Mouse (Mus musculus): ENCODE measurements around the gene Mfsd6. TPM values are rescaled to one million over a fixed set of nuclear protein-coding genes. Genes with fewer than 3 reads are reported as not detected.

Gene Mfsd6
- polyA plus RNA-seq (2014; fragmentation: Nextera tagmentation; extraction: Ambion mirVana) = 4.2 and 4.7 TPM in 2 replicates

- Histone ChIP-seq H3K9me3 (ENCODE audit: control insufficient read depth, low read length) (no peaks in the 10 kb centered on the region), H3K4me3 (ENCODE audit: low read depth, low read length) (peak within 1 kb of the TSS; percentile 86), H3K4me2 (ENCODE audit: low read depth) (peak within 1 kb of the TSS; percentile 93), H3K9ac (ENCODE audit: low read length) (peak within 1 kb of the TSS; percentile 92), H3K4me1 (ENCODE audit: control insufficient read depth, insufficient read depth, low read length) (no peaks in the 10 kb centered on the region), H3K27ac (ENCODE audit: low read depth, low read length) (peak within 1 kb of the TSS; percentile 64), H3K27me3 (ENCODE audit: control insufficient read depth, insufficient read depth, low read length) (no peaks in the 10 kb centered on the region), H3K36me3 (ENCODE audit: control insufficient read depth, insufficient read depth, low read length) (no peaks in the 10 kb centered on the region)
- peak; percentile 76 for ATAC-seq (ENCODE audit: insufficient read depth, low FRiP score, low TSS enrichment)
- 1% methylated on average over 52 of the region's 63 CpGs for WGBS
- DNase-seq (ENCODE audit: low spot score) = peak; percentile 67
Observed at GRCm38 (mm10) chr1:52727056-52727900, at the start of gene Mfsd6. Gene Mfsd6 (minus strand): TSS chr1:52727462.

GRCm38 (mm10) chr1:52765176-52766111 lies 38.2 kb upstream of the Mfsd6 start:
- DNase-seq (ENCODE audit: low spot score) = no peak
- 76% methylated on average over 7 of the region's 7 CpGs for WGBS
- ATAC-seq (ENCODE audit: insufficient read depth, low FRiP score, low TSS enrichment) = no peak

GRCm38 (mm10) chr1:52763894-52764809 lies 36.9 kb upstream of the Mfsd6 start:
- Histone ChIP-seq H3K4me2 (ENCODE audit: low read depth) (no peak overlapping the region), H3K4me3 (ENCODE audit: low read depth, low read length) (no peak overlapping the region), H3K27ac (ENCODE audit: low read depth, low read length) (no peak overlapping the region), H3K9ac (ENCODE audit: low read length) (no peak overlapping the region), H3K4me1 (ENCODE audit: control insufficient read depth, insufficient read depth, low read length) (no peaks in the 10 kb centered on the region), H3K27me3 (ENCODE audit: control insufficient read depth, insufficient read depth, low read length) (no peaks in the 10 kb centered on the region), H3K36me3 (ENCODE audit: control insufficient read depth, insufficient read depth, low read length) (no peaks in the 10 kb centered on the region), H3K9me3 (ENCODE audit: control insufficient read depth, low read length) (no peaks in the 10 kb centered on the region)
- 74% methylated on average over 4 of the region's 4 CpGs for WGBS
- ATAC-seq (ENCODE audit: insufficient read depth, low FRiP score, low TSS enrichment) (no peak), DNase-seq (ENCODE audit: low spot score) (no peak)

More at GRCm38 (mm10) chr1:52765176-52766111, 38.2 kb upstream of the Mfsd6 start:
- H3K4me2 ChIP-seq (ENCODE audit: low read depth) = no peak overlapping the region
- no peak overlapping the region for H3K27ac ChIP-seq (ENCODE audit: low read depth, low read length)
- H3K27me3 ChIP-seq (ENCODE audit: control insufficient read depth, insufficient read depth, low read length) = no peaks in the 10 kb centered on the region
- H3K4me1 ChIP-seq (ENCODE audit: control insufficient read depth, insufficient read depth, low read length) = no peaks in the 10 kb centered on the region
- H3K9ac ChIP-seq (ENCODE audit: low read length) = no peak overlapping the region
- H3K9me3 ChIP-seq (ENCODE audit: control insufficient read depth, low read length) = no peaks in the 10 kb centered on the region
- H3K4me3 ChIP-seq (ENCODE audit: low read depth, low read length) = no peak overlapping the region
- H3K36me3 ChIP-seq (ENCODE audit: control insufficient read depth, insufficient read depth, low read length) = no peaks in the 10 kb centered on the region

- H3K27me3 ChIP-seq (ENCODE audit: control insufficient read depth, insufficient read depth, low read length) = no peaks in the 10 kb centered on the region
- no peak overlapping the region for H3K27ac ChIP-seq (ENCODE audit: low read depth, low read length)
- H3K4me3 ChIP-seq (ENCODE audit: low read depth, low read length) = no peak overlapping the region
- no peak overlapping the region for H3K4me2 ChIP-seq (ENCODE audit: low read depth)
- 68% methylated on average over 1 of the region's 1 CpGs for WGBS
- no peaks in the 10 kb centered on the region for H3K4me1 ChIP-seq (ENCODE audit: control insufficient read depth, insufficient read depth, low read length)
- H3K9ac ChIP-seq (ENCODE audit: low read length) = no peak overlapping the region
- H3K9me3 ChIP-seq (ENCODE audit: control insufficient read depth, low read length) = no peaks in the 10 kb centered on the region
- ATAC-seq (ENCODE audit: insufficient read depth, low FRiP score, low TSS enrichment) (no peak), DNase-seq (ENCODE audit: low spot score) (no peak)
- H3K36me3 ChIP-seq (ENCODE audit: control insufficient read depth, insufficient read depth, low read length) = no peaks in the 10 kb centered on the region
Observed at GRCm38 (mm10) chr1:52758174-52758573, 30.9 kb upstream of the Mfsd6 start.

- Histone ChIP-seq H3K4me1 (ENCODE audit: control insufficient read depth, insufficient read depth, low read length) (no peaks in the 10 kb centered on the region), H3K4me2 (ENCODE audit: low read depth) (no peak overlapping the region), H3K4me3 (ENCODE audit: low read depth, low read length) (no peak overlapping the region), H3K36me3 (ENCODE audit: control insufficient read depth, insufficient read depth, low read length) (no peaks in the 10 kb centered on the region), H3K9ac (ENCODE audit: low read length) (no peak overlapping the region), H3K27ac (ENCODE audit: low read depth, low read length) (no peak overlapping the region), H3K27me3 (ENCODE audit: control insufficient read depth, insufficient read depth, low read length) (no peaks in the 10 kb centered on the region), H3K9me3 (ENCODE audit: control insufficient read depth, low read length) (no peaks in the 10 kb centered on the region)
- 96% methylated on average over 1 of the region's 1 CpGs for WGBS
- DNase-seq (ENCODE audit: low spot score) (no peak), ATAC-seq (ENCODE audit: insufficient read depth, low FRiP score, low TSS enrichment) (no peak)
Observed at GRCm38 (mm10) chr1:52754331-52754730, 27.1 kb upstream of the Mfsd6 start.

GRCm38 (mm10) chr1:52753828-52754227 lies 26.6 kb upstream of the Mfsd6 start:
- no peak overlapping the region for H3K4me2 ChIP-seq (ENCODE audit: low read depth)
- no peak overlapping the region for H3K27ac ChIP-seq (ENCODE audit: low read depth, low read length)
- H3K36me3 ChIP-seq (ENCODE audit: control insufficient read depth, insufficient read depth, low read length) = no peaks in the 10 kb centered on the region
- H3K4me1 ChIP-seq (ENCODE audit: control insufficient read depth, insufficient read depth, low read length) = no peaks in the 10 kb centered on the region
- WGBS = 92% methylated on average over 2 of the region's 2 CpGs
- DNase-seq (ENCODE audit: low spot score) = no peak
- H3K27me3 ChIP-seq (ENCODE audit: control insufficient read depth, insufficient read depth, low read length) = no peaks in the 10 kb centered on the region
- no peak overlapping the region for H3K4me3 ChIP-seq (ENCODE audit: low read depth, low read length)
- H3K9ac ChIP-seq (ENCODE audit: low read length) = no peak overlapping the region
- no peak for ATAC-seq (ENCODE audit: insufficient read depth, low FRiP score, low TSS enrichment)
- H3K9me3 ChIP-seq (ENCODE audit: control insufficient read depth, low read length) = no peaks in the 10 kb centered on the region

- 79% methylated on average over 3 of the region's 3 CpGs for WGBS
- Histone ChIP-seq H3K4me3 (ENCODE audit: low read depth, low read length) (no peak overlapping the region), H3K27me3 (ENCODE audit: control insufficient read depth, insufficient read depth, low read length) (no peaks in the 10 kb centered on the region), H3K4me2 (ENCODE audit: low read depth) (no peak overlapping the region), H3K9ac (ENCODE audit: low read length) (no peak overlapping the region), H3K27ac (ENCODE audit: low read depth, low read length) (no peak overlapping the region), H3K9me3 (ENCODE audit: control insufficient read depth, low read length) (no peaks in the 10 kb centered on the region), H3K4me1 (ENCODE audit: control insufficient read depth, insufficient read depth, low read length) (no peaks in the 10 kb centered on the region), H3K36me3 (ENCODE audit: control insufficient read depth, insufficient read depth, low read length) (no peaks in the 10 kb centered on the region)
- ATAC-seq (ENCODE audit: insufficient read depth, low FRiP score, low TSS enrichment) = no peak
- DNase-seq (ENCODE audit: low spot score) = no peak
Observed at GRCm38 (mm10) chr1:52752706-52753105, 25.4 kb upstream of the Mfsd6 start.

- ATAC-seq (ENCODE audit: insufficient read depth, low FRiP score, low TSS enrichment) (no peak), DNase-seq (ENCODE audit: low spot score) (no peak)
- Histone ChIP-seq H3K27me3 (ENCODE audit: control insufficient read depth, insufficient read depth, low read length) (no peaks in the 10 kb centered on the region), H3K9ac (ENCODE audit: low read length) (no peak overlapping the region), H3K4me3 (ENCODE audit: low read depth, low read length) (no peak overlapping the region), H3K9me3 (ENCODE audit: control insufficient read depth, low read length) (no peaks in the 10 kb centered on the region), H3K4me1 (ENCODE audit: control insufficient read depth, insufficient read depth, low read length) (no peaks in the 10 kb centered on the region), H3K4me2 (ENCODE audit: low read depth) (no peak overlapping the region), H3K27ac (ENCODE audit: low read depth, low read length) (no peak overlapping the region), H3K36me3 (ENCODE audit: control insufficient read depth, insufficient read depth, low read length) (no peaks in the 10 kb centered on the region)
- 93% methylated on average over 1 of the region's 1 CpGs for WGBS
Observed at GRCm38 (mm10) chr1:52751634-52752033, 24.4 kb upstream of the Mfsd6 start.

Measured in neural tube, embryonic 11.5 days (tissue).